12 mouse cellular contexts compared by ENCODE assay signal in the genomic region with DNA sequence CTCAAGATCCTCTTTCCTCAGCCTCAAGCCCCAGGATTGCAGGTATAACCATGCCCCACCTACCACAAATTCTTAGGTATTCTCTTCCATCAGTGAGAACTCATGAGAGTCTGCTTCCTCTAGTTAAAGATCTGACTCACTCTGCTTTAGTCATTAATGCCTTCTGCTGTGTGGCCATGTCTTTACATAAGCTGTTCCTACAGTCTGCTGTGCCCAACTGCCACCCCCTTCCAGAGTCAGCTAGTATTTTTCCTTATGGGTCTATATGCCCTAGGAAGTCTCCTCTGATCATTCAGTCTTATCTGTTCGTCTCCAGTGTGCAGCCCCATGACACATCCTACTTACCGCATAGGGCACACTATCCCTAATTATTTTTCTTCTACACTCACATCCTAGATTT.
"Had no signal": no experiment of that assay in that cellular context is flagged by ENCODE, and none has a peak within 500 bp of the region (broad histone marks: within the 10 kb centered on the region; RNA-seq: fewer than 3 reads in every experiment).

No protein-coding gene starts in this region.

- H3K27ac ChIP-seq: kidney, embryonic 15.5 days; limb, embryonic 13.5 days; liver, embryonic 14.5 days; midbrain, embryonic 10.5 days; neural tube, embryonic 12.5 days had no signal

- H3K4me1 ChIP-seq: kidney, embryonic 15.5 days; midbrain, embryonic 10.5 days; neural tube, embryonic 12.5 days had no signal

- H3K4me3 ChIP-seq: kidney, embryonic 15.5 days; limb, embryonic 13.5 days; midbrain, embryonic 10.5 days; neural tube, embryonic 12.5 days had no signal

- DNase-seq: kidney, adult 2 months; kidney, postnatal 14 days; lung, adult 18-20 months; lung, postnatal 4 days; midbrain, embryonic 14.5 days; retina, postnatal 1 day; thymus, postnatal 4 days had no signal
